ENCODE assay signal across 8 mouse cellular contexts in genomic region chr9:72661895-72662661, GRCm38 (mm10). TPM values are rescaled to one million over a fixed set of nuclear protein-coding genes. Genes with fewer than 3 reads are reported as not detected.
DNase-seq lines count a peak whose midpoint lies in the region; ATAC-seq lines count a peak whose summit lies in the region.

Gene Nedd4, plus strand, starts transcription at chr9:72662346.

- H3K4me1 ChIP-seq in hindbrain, embryonic 13.5 days (replicated peaks) = peaks cover 38% of the 10 kb centered on the region

- peak within 1 kb of the TSS; percentile 87 for H3K4me2 ChIP-seq in hindbrain, embryonic 13.5 days

- peak within 1 kb of the TSS; percentile 99 for H3K27ac ChIP-seq in hindbrain, embryonic 13.5 days

- peak; percentile 92 for DNase-seq in R1 (ENCODE audit: low read depth, low spot score)
- DNase-seq in cerebellum, postnatal 14 days = peak; percentile 97 to 98
- peak; percentile 81 to 89 for DNase-seq in frontal cortex, postnatal 25 days (ENCODE audit: low spot score in 2 of 2)
- DNase-seq in layer of hippocampus, postnatal 25 days (ENCODE audit: extremely low spot score in 1 of 2, low spot score in 1 of 2) = peak; percentile 90 to 94
- DNase-seq in lung, postnatal 14 days = peak; percentile 96
- DNase-seq in retina, embryonic 14.5 days (ENCODE audit: low spot score) = peak; percentile 91
- DNase-seq in thymus, postnatal 36 days = peak; percentile 94 to 96

- WGBS in hindbrain, embryonic 13.5 days = under 1% methylated on average over 60 of the region's 83 CpGs

- H3K36me3 ChIP-seq in hindbrain, embryonic 13.5 days = peaks cover 9% of the 10 kb centered on the region

- ATAC-seq in hindbrain, embryonic 13.5 days (ENCODE audit: low FRiP score) = peak; percentile 93

- no peaks in the 10 kb centered on the region for H3K9me3 ChIP-seq in hindbrain, embryonic 13.5 days

- H3K27me3 ChIP-seq in hindbrain, embryonic 13.5 days = no peaks in the 10 kb centered on the region

- peak within 1 kb of the TSS; percentile 99 for H3K9ac ChIP-seq in hindbrain, embryonic 13.5 days

- peak within 1 kb of the TSS; percentile 99 for H3K4me3 ChIP-seq in hindbrain, embryonic 13.5 days

RNA-seq across cellular contexts. Expression of gene Nedd4, which starts in this region (rescaled TPM):
- 514 and 518 TPM in 2 replicates for polyA plus RNA-seq in hindbrain, embryonic 13.5 days (2015; fragmentation: Nextera tagmentation; extraction: Ambion mirVana)
- total RNA-seq in layer of hippocampus, postnatal 25 days (2021) = 100 to 1,000 TPM; 297 to 304 TPM

Comparison
In these comparisons a context has a peak if more than half of its experiments do, and no peak if none do; other contexts are left out.
1. Peak in every context shown above with its lines: DNase-seq, ATAC-seq, H3K4me3 ChIP-seq and H3K27ac ChIP-seq.